Mouse (Mus musculus) intestine, embryonic 15.5 days (tissue): ENCODE measurements around the gene Gabbr1. TPM values are rescaled to one million over a fixed set of nuclear protein-coding genes. Genes with fewer than 3 reads are reported as not detected.
"Not testable (repeated sequence)": the region's sequence is repeated elsewhere in the genome, so short reads cannot be mapped to it uniquely, and the experiment has no call there.

Experiments used
- ATAC-seq: fragments of 200-750 bp; cut with Nextera tagmentation; 2 replicates; pipeline ENCODE4 v1.8.0; 2017; ENCODE audit warnings: moderate TSS enrichment, moderate library complexity
- H3K27ac ChIP-seq: fragments of 300-500 bp; sonication (generic); 2 replicates; pipeline ENCODE4 v1.5.1; 2015; ENCODE audit warnings: mild to moderate bottlenecking, inconsistent platforms
- H3K27me3 ChIP-seq: fragments of 300-500 bp; sonication (generic); replicated peaks from 2 replicates; pipeline ENCODE4 v1.6.1; 2015; ENCODE audit warnings: inconsistent platforms
- H3K36me3 ChIP-seq: fragments of 300-500 bp; sonication (generic); 2 replicates; pipeline ENCODE4 v1.6.1; 2015; ENCODE audit warnings: inconsistent platforms
- H3K4me1 ChIP-seq: fragments of 300-500 bp; sonication (generic); replicated peaks from 2 replicates; pipeline ENCODE4 v1.6.1; 2015; ENCODE audit warnings: inconsistent platforms
- H3K4me2 ChIP-seq: fragments of 300-500 bp; sonication (generic); replicated peaks from 2 replicates; pipeline ENCODE4 v1.6.1; 2015; ENCODE audit warnings: mild to moderate bottlenecking, inconsistent platforms
- H3K4me3 ChIP-seq: fragments of 300-500 bp; sonication (generic); replicated peaks from 2 replicates; pipeline ENCODE4 v1.5.1; 2015; ENCODE audit warnings: inconsistent platforms
- H3K9ac ChIP-seq: fragments of 300-500 bp; sonication (generic); 2 replicates; pipeline ENCODE4 v1.6.1; 2015; ENCODE audit warnings: inconsistent platforms
- H3K9me3 ChIP-seq: fragments of 300-500 bp; sonication (generic); 2 replicates; pipeline ENCODE4 v1.6.1; 2016; ENCODE audit warnings: inconsistent platforms
- WGBS: fragments of 180-500 bp; shearing (Covaris S2); methylation state at CpG from one replicate; pipeline ENCODE4 v1.1.7; 2015; 5-methylcytosine and 5-hydroxymethylcytosine counted together
- polyA plus RNA-seq: library from polyadenylated mRNA; unstranded; fragments of >200 nt; fragmentation: Nextera tagmentation; extraction: Ambion mirVana; gene quantifications from 2 replicates; pipeline ENCODE4 v1.2.1, GENCODE M21; 2015

Gabbr1 gene
- polyA plus RNA-seq, 1 experiment from 2014 or later, result 6.0 TPM

DNA sequence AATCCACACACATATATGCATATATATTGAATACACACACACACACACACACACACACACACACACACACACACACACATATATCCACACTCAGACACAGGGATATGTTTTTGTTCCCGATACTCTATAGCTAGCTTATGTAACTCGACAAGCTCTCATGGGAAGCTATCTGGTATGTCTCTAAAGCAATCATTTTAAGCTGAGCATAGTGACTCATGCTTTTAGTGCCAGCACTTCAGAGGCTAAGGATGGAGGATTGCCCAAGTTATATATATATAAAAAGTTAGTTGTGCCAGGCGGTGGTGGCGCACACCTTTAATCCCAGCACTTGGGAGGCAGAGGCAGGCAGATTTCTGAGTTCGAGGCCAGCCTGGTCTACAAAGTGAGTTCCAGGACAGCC is 26.5 kb upstream of the Gabbr1 start:
- 93% methylated on average over 5 of the region's 5 CpGs for WGBS
- not testable (repeated sequence) for H3K4me3 ChIP-seq

DNA sequence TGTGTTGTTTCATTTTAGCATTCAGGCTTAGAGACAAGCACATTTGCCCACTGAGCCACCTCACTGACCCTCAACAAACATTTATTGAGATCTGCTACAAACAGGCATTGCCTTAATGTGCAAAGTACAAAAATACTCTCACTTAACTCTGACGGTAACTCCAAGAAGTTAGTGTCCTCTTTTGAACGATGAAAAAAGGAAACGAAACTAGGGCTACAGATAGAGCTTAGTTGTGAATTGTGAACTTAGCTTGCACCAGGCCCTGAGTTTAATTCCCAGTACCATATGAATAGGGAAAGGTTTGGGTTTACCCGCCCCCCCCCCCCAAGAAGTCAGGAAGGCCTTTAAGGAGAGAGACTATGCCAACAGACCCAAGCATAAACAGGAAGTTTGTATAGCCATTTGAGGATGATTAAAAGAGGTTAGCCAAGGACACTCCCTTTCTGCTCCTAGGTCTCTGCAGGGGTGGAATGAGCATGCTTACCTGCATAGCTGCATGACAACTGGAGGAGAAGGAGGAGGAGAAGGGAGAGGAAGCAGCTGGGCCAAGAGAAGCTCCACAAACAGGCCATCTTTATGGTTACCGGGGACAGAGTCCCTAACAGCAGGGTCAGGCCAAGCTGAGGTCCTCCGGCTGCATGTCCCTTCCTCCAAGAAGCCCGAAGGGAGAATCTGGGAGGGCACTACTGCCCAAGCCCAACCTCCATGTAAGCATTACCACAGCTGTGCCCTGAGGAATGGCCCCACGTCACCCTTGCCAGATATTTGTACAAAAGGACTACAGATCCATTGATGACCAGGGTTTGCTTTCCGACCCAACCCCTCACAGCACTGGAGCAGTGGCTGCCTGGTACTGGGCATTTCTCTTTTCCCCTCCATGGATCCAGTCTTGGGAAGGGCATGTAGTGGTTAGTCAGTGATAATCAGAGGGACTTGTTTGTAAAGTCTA is 22.9 kb upstream of the Gabbr1 start, which contains the start of gene Mog:
Gene Mog, minus strand, starts transcription at position 771 of the 949 bp plus-strand sequence.
- no peak within 1 kb of the TSS for H3K4me2 ChIP-seq
- no peak for ATAC-seq
- H3K27me3 ChIP-seq, result no peaks in the 10 kb centered on the region
- no peaks in the 10 kb centered on the region for H3K9me3 ChIP-seq
- no peaks in the 10 kb centered on the region for H3K36me3 ChIP-seq
- no peak within 1 kb of the TSS for H3K4me3 ChIP-seq
- 66% methylated on average over 9 of the region's 9 CpGs for WGBS
- H3K4me1 ChIP-seq, result no peaks in the 10 kb centered on the region
- H3K27ac ChIP-seq, result no peak within 1 kb of the TSS
- no peak within 1 kb of the TSS for H3K9ac ChIP-seq

More for the DNA sequence above, 26.5 kb upstream of the Gabbr1 start:
- H3K4me1 ChIP-seq, H3K9ac ChIP-seq, H3K27me3 ChIP-seq, H3K9me3 ChIP-seq, H3K4me2 ChIP-seq, ATAC-seq, H3K27ac ChIP-seq, H3K36me3 ChIP-seq: not testable (repeated sequence)

DNA sequence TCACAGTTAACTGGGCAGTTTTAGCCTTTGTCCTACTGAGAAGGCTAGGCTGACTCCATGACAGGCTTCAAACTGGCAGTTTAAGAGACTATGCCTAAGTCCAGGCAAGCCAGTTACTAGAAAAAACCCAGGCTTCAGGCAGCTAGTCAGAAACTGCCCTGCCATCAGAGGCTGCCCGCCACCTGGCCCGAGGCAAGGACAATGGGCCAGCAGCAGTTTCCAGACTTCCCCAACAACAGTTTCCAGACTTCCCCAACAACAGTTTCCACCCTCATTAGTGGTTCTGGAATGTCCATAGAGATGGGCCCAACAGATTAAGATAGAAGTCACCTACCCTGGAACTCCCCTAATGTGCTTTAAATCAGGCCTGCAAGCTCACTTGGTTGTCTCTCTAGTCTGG is 19.3 kb upstream of the Gabbr1 start:
- ATAC-seq, result no peak
- no peak overlapping the region for H3K4me3 ChIP-seq
- H3K27me3 ChIP-seq, result no peaks in the 10 kb centered on the region
- H3K4me1 ChIP-seq, result no peaks in the 10 kb centered on the region
- 83% methylated on average over 2 of the region's 2 CpGs for WGBS
- H3K9ac ChIP-seq, result no peak overlapping the region
- no peak overlapping the region for H3K27ac ChIP-seq
- no peak overlapping the region for H3K4me2 ChIP-seq
- H3K9me3 ChIP-seq, result no peaks in the 10 kb centered on the region
- no peaks in the 10 kb centered on the region for H3K36me3 ChIP-seq

DNA sequence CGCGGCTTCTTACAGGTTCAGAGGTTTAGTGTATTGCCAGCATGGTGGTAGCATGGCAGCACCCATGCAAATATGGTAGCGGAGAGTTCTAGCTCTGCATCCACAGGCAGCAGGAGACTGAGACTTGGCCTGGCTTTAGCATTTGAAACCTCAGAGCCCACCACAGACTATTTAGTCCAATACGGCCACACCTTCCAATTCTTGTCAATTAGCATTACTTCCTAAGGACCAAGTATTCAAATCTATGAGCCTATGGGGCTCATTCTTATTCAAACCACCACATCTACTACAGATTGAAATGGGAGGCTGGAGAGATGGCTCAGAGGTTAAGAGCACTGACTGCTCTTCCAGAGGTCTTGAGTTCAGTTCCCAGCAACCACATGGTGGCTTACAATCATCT is 18.3 kb upstream of the Gabbr1 start:
- H3K27ac ChIP-seq, result peak overlapping the region; percentile 34; the same call in 1 of the 2 replicates
- H3K4me1 ChIP-seq, result no peaks in the 10 kb centered on the region
- H3K36me3 ChIP-seq, result no peaks in the 10 kb centered on the region
- no peak overlapping the region for H3K4me2 ChIP-seq
- WGBS, result 96% methylated on average over 4 of the region's 4 CpGs
- ATAC-seq, result no peak
- no peak overlapping the region for H3K4me3 ChIP-seq
- H3K9ac ChIP-seq, result no peak overlapping the region
- no peaks in the 10 kb centered on the region for H3K27me3 ChIP-seq
- no peaks in the 10 kb centered on the region for H3K9me3 ChIP-seq

DNA sequence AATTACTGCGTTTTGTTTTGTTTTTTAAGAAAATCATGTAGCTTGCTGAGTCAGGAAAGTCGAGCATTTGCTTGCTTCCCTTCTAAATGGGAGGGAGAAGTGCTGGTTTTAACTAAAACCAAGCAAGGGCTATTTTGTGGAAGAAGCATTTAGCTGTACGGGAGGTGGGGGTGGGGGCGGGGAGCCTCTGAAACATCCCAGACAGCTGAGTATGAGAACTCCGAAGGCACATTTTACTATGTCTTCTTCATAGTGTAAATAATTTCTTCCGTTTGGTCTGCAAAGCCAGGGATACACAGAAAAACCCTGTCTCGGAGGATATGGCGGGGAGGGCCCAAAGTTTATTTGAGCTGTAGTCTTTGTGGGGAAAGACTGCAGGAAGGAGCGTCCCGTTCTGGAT is 17.6 kb upstream of the Gabbr1 start:
- Histone ChIP-seq H3K36me3 (no peaks in the 10 kb centered on the region), H3K27me3 (no peaks in the 10 kb centered on the region), H3K9ac (no peak overlapping the region), H3K4me1 (no peaks in the 10 kb centered on the region), H3K9me3 (no peaks in the 10 kb centered on the region), H3K4me2 (peak overlapping the region; percentile 58), H3K27ac (peak overlapping the region; percentile 95), H3K4me3 (peak overlapping the region; percentile 52)
- 5% methylated on average over 10 of the region's 10 CpGs for WGBS
- peak; percentile 57 for ATAC-seq

DNA sequence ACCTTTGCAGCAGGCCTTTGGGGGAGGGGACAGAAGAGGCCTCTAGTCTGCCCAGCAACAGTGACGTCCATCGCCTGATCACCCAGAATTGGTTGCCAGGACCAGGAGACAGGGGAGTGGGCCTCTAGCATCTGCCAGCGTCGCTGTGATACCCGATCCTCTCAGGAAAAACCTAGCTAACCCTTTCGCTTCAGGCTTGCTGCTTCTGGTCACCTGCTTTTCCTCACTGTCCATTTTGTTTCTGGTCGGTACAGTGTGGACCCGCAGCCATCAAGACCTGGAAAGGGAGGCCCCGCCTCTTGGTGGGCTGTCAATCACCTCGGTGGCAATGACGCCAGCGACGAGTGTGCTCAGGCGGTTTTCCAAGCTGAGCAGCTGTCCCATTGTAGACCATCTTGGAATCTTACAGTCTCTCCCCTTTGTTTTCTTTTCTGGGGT is 17.1 kb upstream of the Gabbr1 start:
- Histone ChIP-seq H3K4me2 (peak overlapping the region; percentile 58), H3K9ac (peak overlapping the region; percentile 49; the same call in 1 of the 2 replicates), H3K9me3 (no peaks in the 10 kb centered on the region), H3K27ac (peak overlapping the region; percentile 95), H3K4me1 (no peaks in the 10 kb centered on the region), H3K36me3 (no peaks in the 10 kb centered on the region), H3K27me3 (no peaks in the 10 kb centered on the region), H3K4me3 (peak overlapping the region; percentile 52)
- under 1% methylated on average over 14 of the region's 14 CpGs for WGBS
- ATAC-seq, result peak; percentile 99

DNA sequence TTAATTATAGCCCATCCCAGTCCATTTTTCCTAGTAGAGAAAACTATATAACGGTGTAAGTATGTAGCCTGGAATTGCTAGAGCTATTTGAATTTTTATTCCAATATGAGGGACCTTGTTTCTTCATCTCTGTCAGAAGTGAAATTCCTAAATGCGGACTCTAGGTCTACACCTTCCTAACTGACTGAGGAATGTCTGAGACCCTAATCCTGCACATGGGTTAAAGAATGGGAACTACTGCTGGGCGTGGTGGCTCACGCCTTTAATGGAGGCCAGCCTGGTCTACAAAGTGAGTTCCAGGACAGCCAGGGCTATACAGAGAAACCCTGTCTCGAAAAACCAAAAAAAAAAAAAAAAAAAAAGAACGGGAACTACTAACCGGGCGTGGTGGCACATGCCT is 16.6 kb upstream of the Gabbr1 start:
- H3K36me3 ChIP-seq, result no peaks in the 10 kb centered on the region
- H3K9me3 ChIP-seq, result no peaks in the 10 kb centered on the region
- H3K4me1 ChIP-seq, result no peaks in the 10 kb centered on the region
- no peaks in the 10 kb centered on the region for H3K27me3 ChIP-seq
- H3K4me2 ChIP-seq, result peak overlapping the region; percentile 58
- H3K9ac ChIP-seq, result no peak overlapping the region
- peak overlapping the region; percentile 52 for H3K4me3 ChIP-seq
- H3K27ac ChIP-seq, result peak overlapping the region; percentile 95
- WGBS, result 60% methylated on average over 8 of the region's 8 CpGs
- ATAC-seq, result peak; percentile 21; the same call in 1 of the 2 replicates

DNA sequence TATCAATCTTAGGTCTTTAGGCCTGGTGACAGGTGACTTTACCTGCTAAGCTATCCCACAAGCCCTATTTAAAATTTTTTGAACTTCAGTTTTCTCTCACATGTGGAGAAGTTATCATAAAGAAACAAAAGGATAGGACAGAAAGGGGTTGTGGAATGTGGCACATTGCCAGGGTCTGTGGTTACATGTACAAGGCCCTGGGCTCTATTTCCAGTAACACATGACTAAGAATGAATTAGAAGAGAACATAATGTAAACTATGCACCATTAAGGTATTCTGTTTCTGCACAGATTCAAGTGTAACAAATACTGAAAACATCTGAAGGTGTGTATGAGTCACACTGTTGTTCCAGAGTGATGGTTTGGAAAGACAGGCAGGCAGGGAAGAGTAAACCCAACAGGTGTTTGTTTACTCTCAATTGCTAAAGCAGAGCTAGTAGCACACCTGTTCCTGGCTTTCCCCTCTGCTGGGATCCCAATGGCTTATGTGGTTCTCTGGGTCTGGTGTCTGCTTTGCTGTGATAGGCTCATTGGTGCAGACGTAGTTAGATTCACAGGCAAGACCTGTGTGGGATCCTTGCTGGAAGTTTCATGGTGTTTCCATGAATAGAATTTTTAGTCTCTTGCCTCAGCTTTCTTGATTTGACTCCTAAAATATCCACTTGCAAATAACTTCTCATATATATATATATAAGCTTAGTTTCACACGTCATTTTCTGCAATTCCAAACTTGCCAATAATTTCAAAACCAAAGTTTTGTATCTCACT is 6.5 kb upstream of the Gabbr1 start:
- no peaks in the 10 kb centered on the region for H3K36me3 ChIP-seq
- H3K9ac ChIP-seq, result no peak overlapping the region
- 74% methylated on average over 2 of the region's 2 CpGs for WGBS
- no peak overlapping the region for H3K27ac ChIP-seq
- no peak overlapping the region for H3K4me2 ChIP-seq
- no peaks in the 10 kb centered on the region for H3K4me1 ChIP-seq
- no peak for ATAC-seq
- H3K27me3 ChIP-seq, result no peaks in the 10 kb centered on the region
- H3K9me3 ChIP-seq, result no peaks in the 10 kb centered on the region
- no peak overlapping the region for H3K4me3 ChIP-seq

DNA sequence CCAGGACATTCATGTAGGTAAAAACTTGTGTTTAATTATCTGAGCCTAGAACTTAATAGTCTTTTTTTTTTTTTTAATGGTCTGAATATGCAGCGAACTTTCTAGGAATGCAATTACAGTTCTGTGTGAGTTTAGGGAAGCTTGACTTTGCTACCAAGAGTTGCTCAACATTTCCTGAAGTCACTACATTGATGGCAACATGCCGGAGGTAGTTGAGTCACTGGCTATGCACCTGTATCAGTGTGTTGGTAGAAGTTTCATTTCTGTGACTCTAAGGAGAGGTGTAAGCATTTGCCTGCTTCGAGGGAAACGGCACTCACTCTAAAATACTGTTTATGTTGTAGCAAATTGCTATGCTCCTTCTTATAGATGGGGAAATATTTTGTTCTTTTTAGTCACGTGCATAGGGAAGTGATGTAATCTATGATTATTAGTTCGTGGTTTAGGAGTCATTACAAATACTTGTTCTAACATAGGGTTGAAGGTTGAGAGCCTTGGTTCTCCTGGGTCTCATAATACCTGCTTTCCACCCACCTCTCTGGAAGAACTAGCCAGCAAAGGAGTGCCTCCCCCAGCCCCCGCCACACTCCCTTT is 1.0 kb upstream of the Gabbr1 start:
- H3K4me3 ChIP-seq, result peak overlapping the region; percentile 82; the same call in 1 of the 2 replicates
- WGBS, result 59% methylated on average over 7 of the region's 7 CpGs
- no peaks in the 10 kb centered on the region for H3K27me3 ChIP-seq
- H3K27ac ChIP-seq, result no peak overlapping the region
- ATAC-seq, result no peak
- H3K36me3 ChIP-seq, result no peaks in the 10 kb centered on the region
- peaks cover 17% of the 10 kb centered on the region for H3K4me1 ChIP-seq
- peak overlapping the region; percentile 93 for H3K4me2 ChIP-seq
- no peak overlapping the region for H3K9ac ChIP-seq
- no peaks in the 10 kb centered on the region for H3K9me3 ChIP-seq

DNA sequence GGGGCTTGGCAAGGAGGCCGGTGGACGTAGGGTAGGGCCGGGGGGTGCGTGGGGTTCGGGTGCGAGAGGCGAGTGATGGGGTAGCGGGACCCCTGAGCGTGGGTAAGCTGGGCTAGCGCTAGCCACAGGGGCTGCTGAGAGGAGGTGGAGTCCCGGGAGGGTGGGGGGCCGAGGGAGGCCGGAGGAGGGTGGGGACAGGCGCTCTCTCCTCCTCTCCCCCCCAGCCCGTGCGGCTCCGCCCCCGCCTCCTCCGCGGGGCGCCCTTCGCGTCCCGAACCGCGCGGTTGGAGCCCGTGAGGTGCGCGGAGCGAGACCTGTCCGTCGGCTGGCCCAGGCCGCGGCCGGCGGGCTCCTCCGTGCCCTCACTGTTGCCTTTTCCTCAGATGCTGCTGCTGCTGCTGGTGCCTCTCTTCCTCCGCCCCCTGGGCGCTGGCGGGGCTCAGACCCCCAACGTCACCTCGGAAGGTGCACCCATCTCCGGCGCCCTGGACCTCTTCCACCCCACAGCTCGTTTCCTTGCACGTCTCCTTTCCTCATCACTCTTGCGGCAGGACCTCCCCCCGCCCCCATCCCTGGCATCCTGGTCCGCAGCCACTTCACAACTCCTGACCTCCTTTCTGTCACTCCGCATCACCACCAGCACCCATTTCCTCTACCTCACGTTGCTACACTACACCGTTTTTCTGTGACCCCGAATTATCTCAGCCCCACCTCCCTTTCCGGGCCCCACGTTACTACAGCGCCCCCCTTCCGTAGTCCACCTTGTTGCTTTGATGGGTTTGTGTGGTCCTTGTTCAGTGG is 746 bp downstream of the Gabbr1 start:
- Histone ChIP-seq H3K4me2 (peak overlapping the region; percentile 93), H3K9ac (peak overlapping the region; percentile 90), H3K27ac (peak overlapping the region; percentile 77), H3K4me3 (peak overlapping the region; percentile 82), H3K4me1 (peaks cover 31% of the 10 kb centered on the region), H3K36me3 (no peaks in the 10 kb centered on the region), H3K9me3 (no peaks in the 10 kb centered on the region), H3K27me3 (no peaks in the 10 kb centered on the region)
- under 1% methylated on average over 52 of the region's 58 CpGs for WGBS
- ATAC-seq, result peak; percentile 74

DNA sequence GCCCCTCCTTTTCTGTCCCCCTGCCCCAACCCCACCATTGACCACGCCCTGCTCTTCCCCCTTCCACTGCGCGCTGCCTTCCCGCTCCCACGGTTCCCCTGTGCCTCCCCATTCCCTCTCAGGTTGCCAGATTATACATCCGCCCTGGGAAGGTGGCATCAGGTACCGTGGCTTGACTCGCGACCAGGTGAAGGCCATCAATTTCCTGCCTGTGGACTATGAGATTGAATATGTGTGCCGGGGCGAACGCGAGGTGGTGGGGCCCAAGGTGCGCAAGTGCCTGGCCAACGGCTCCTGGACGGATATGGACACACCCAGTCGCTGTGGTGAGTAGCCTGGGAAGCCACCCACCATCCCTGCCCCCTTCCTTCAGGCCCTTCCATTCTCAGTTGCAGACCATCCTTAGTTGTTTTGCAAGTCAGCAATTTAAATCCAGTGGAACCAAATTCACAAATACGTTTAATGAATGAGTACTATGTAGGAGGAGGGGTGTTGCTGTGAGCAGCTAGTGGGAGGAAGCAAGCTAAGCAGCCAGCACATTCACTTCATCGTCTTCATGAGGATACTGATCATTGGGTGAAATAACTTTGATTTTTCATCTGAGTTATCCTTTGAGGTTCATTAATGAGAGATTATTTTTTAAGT is 1.7 kb downstream of the Gabbr1 start:
- 26% methylated on average over 19 of the region's 19 CpGs for WGBS
- H3K27me3 ChIP-seq, result no peaks in the 10 kb centered on the region
- peak overlapping the region; percentile 82 for H3K4me3 ChIP-seq
- no peaks in the 10 kb centered on the region for H3K36me3 ChIP-seq
- no peak for ATAC-seq
- H3K4me2 ChIP-seq, result peak overlapping the region; percentile 93
- peaks cover 31% of the 10 kb centered on the region for H3K4me1 ChIP-seq
- peak overlapping the region; percentile 90; the same call in 1 of the 2 replicates for H3K9ac ChIP-seq
- no peaks in the 10 kb centered on the region for H3K9me3 ChIP-seq
- H3K27ac ChIP-seq, result no peak overlapping the region
